Mouse (Mus musculus): ENCODE results near the gene Supt5. TPM values are rescaled to one million over a fixed set of nuclear protein-coding genes. Genes with fewer than 3 reads are reported as not detected.

The Supt5 gene
- polyA plus RNA-seq, 1 experiment from 2014 or later, result 70.5 TPM

GRCm38 (mm10) chr7:28377190-28378065 is 38.9 kb upstream of the Supt5 start:
- WGBS, result 63% methylated on average over 18 of the region's 18 CpGs
- ATAC-seq (ENCODE audit: low read depth), result no peak
- H3K9me3 ChIP-seq (ENCODE audit: control insufficient read depth, low read length), result no peaks in the 10 kb centered on the region
- H3K27me3 ChIP-seq (replicated peaks; ENCODE audit: control insufficient read depth, insufficient read depth, low read length), result no peaks in the 10 kb centered on the region
- peak overlapping the region; percentile 96 for H3K4me2 ChIP-seq (ENCODE audit: low read depth, low read length)
- peaks cover 9% of the 10 kb centered on the region for H3K36me3 ChIP-seq (ENCODE audit: control insufficient read depth, insufficient read depth, low read length)
- peak overlapping the region; percentile 86 for H3K9ac ChIP-seq (ENCODE audit: low read depth, low read length)
- peak overlapping the region; percentile 90 for H3K27ac ChIP-seq (replicated peaks; ENCODE audit: low read depth, low read length)
- no peak for DNase-seq (ENCODE audit: low spot score)
- peak overlapping the region; percentile 83 for H3K4me3 ChIP-seq (ENCODE audit: low read depth, low read length)
- H3K4me1 ChIP-seq (ENCODE audit: control insufficient read depth, insufficient read depth, low read length), result peaks cover 50% of the 10 kb centered on the region

GRCm38 (mm10) chr7:28376011-28376771 is 37.6 kb upstream of the Supt5 start:
- 4% methylated on average over 29 of the region's 30 CpGs for WGBS
- DNase-seq (ENCODE audit: low spot score) (peak; percentile 85), ATAC-seq (ENCODE audit: low read depth) (no peak)
- H3K36me3 ChIP-seq (ENCODE audit: control insufficient read depth, insufficient read depth, low read length), result peaks cover 9% of the 10 kb centered on the region
- H3K9ac ChIP-seq (ENCODE audit: low read depth, low read length), result peak overlapping the region; percentile 67
- peaks cover 40% of the 10 kb centered on the region for H3K4me1 ChIP-seq (ENCODE audit: control insufficient read depth, insufficient read depth, low read length)
- peak overlapping the region; percentile 96 for H3K4me2 ChIP-seq (ENCODE audit: low read depth, low read length)
- no peaks in the 10 kb centered on the region for H3K27me3 ChIP-seq (replicated peaks; ENCODE audit: control insufficient read depth, insufficient read depth, low read length)
- peak overlapping the region; percentile 41 for H3K4me3 ChIP-seq (ENCODE audit: low read depth, low read length)
- H3K9me3 ChIP-seq (ENCODE audit: control insufficient read depth, low read length), result no peaks in the 10 kb centered on the region
- H3K27ac ChIP-seq (replicated peaks; ENCODE audit: low read depth, low read length), result peak overlapping the region; percentile 98

GRCm38 (mm10) chr7:28375176-28375921 is 36.8 kb upstream of the Supt5 start:
- H3K27me3 ChIP-seq (replicated peaks; ENCODE audit: control insufficient read depth, insufficient read depth, low read length), result no peaks in the 10 kb centered on the region
- 2% methylated on average over 22 of the region's 36 CpGs for WGBS
- ATAC-seq (ENCODE audit: low read depth) (peak; percentile 53), DNase-seq (ENCODE audit: low spot score) (peak; percentile 97)
- peak overlapping the region; percentile 41 for H3K4me3 ChIP-seq (ENCODE audit: low read depth, low read length)
- no peaks in the 10 kb centered on the region for H3K9me3 ChIP-seq (ENCODE audit: control insufficient read depth, low read length)
- H3K27ac ChIP-seq (replicated peaks; ENCODE audit: low read depth, low read length), result peak overlapping the region; percentile 98
- H3K36me3 ChIP-seq (ENCODE audit: control insufficient read depth, insufficient read depth, low read length), result peaks cover 11% of the 10 kb centered on the region
- H3K4me1 ChIP-seq (ENCODE audit: control insufficient read depth, insufficient read depth, low read length), result peaks cover 40% of the 10 kb centered on the region
- peak overlapping the region; percentile 67 for H3K9ac ChIP-seq (ENCODE audit: low read depth, low read length)
- peak overlapping the region; percentile 96 for H3K4me2 ChIP-seq (ENCODE audit: low read depth, low read length)

GRCm38 (mm10) chr7:28374647-28375046 is 36.1 kb upstream of the Supt5 start:
- Histone ChIP-seq H3K27me3 (replicated peaks; ENCODE audit: control insufficient read depth, insufficient read depth, low read length) (no peaks in the 10 kb centered on the region), H3K27ac (replicated peaks; ENCODE audit: low read depth, low read length) (peak overlapping the region; percentile 98), H3K4me3 (ENCODE audit: low read depth, low read length) (peak overlapping the region; percentile 41; the same call in 1 of the 2 replicates), H3K36me3 (ENCODE audit: control insufficient read depth, insufficient read depth, low read length) (peaks cover 18% of the 10 kb centered on the region), H3K4me2 (ENCODE audit: low read depth, low read length) (peak overlapping the region; percentile 96), H3K9ac (ENCODE audit: low read depth, low read length) (no peak overlapping the region), H3K4me1 (ENCODE audit: control insufficient read depth, insufficient read depth, low read length) (peaks cover 41% of the 10 kb centered on the region), H3K9me3 (ENCODE audit: control insufficient read depth, low read length) (no peaks in the 10 kb centered on the region)
- WGBS, result 67% methylated on average over 10 of the region's 10 CpGs
- ATAC-seq (ENCODE audit: low read depth) (no peak), DNase-seq (ENCODE audit: low spot score) (no peak)

GRCm38 (mm10) chr7:28373891-28374495 is 35.4 kb upstream of the Supt5 start:
- DNase-seq (ENCODE audit: low spot score), result no peak
- H3K9me3 ChIP-seq (ENCODE audit: control insufficient read depth, low read length), result no peaks in the 10 kb centered on the region
- ATAC-seq (ENCODE audit: low read depth), result no peak
- H3K9ac ChIP-seq (ENCODE audit: low read depth, low read length), result no peak overlapping the region; the same call in 1 of the 2 replicates
- peak overlapping the region; percentile 94; the same call in 1 of the 2 replicates for H3K4me2 ChIP-seq (ENCODE audit: low read depth, low read length)
- WGBS, result 76% methylated on average over 7 of the region's 7 CpGs
- peak overlapping the region; percentile 98 for H3K27ac ChIP-seq (replicated peaks; ENCODE audit: low read depth, low read length)
- peaks cover 36% of the 10 kb centered on the region for H3K4me1 ChIP-seq (ENCODE audit: control insufficient read depth, insufficient read depth, low read length)
- H3K36me3 ChIP-seq (ENCODE audit: control insufficient read depth, insufficient read depth, low read length), result peaks cover 24% of the 10 kb centered on the region
- no peak overlapping the region for H3K4me3 ChIP-seq (ENCODE audit: low read depth, low read length)
- no peaks in the 10 kb centered on the region for H3K27me3 ChIP-seq (replicated peaks; ENCODE audit: control insufficient read depth, insufficient read depth, low read length)

GRCm38 (mm10) chr7:28373131-28373581 is 34.6 kb upstream of the Supt5 start:
- Histone ChIP-seq H3K4me3 (ENCODE audit: low read depth, low read length) (peak overlapping the region; percentile 76), H3K9ac (ENCODE audit: low read depth, low read length) (peak overlapping the region; percentile 55; the same call in 1 of the 2 replicates), H3K4me1 (ENCODE audit: control insufficient read depth, insufficient read depth, low read length) (peaks cover 34% of the 10 kb centered on the region), H3K9me3 (ENCODE audit: control insufficient read depth, low read length) (no peaks in the 10 kb centered on the region), H3K27ac (replicated peaks; ENCODE audit: low read depth, low read length) (peak overlapping the region; percentile 98), H3K4me2 (ENCODE audit: low read depth, low read length) (peak overlapping the region; percentile 94), H3K27me3 (replicated peaks; ENCODE audit: control insufficient read depth, insufficient read depth, low read length) (no peaks in the 10 kb centered on the region), H3K36me3 (ENCODE audit: control insufficient read depth, insufficient read depth, low read length) (peaks cover 32% of the 10 kb centered on the region)
- peak; percentile 11 for ATAC-seq (ENCODE audit: low read depth)
- DNase-seq (ENCODE audit: low spot score), result peak; percentile 95
- under 1% methylated on average over 9 of the region's 9 CpGs for WGBS

- under 1% methylated on average over 38 of the region's 66 CpGs for WGBS
- DNase-seq (ENCODE audit: low spot score), result peak; percentile 100
- Histone ChIP-seq H3K4me2 (ENCODE audit: low read depth, low read length) (peak within 1 kb of the TSS; percentile 94), H3K9ac (ENCODE audit: low read depth, low read length) (peak within 1 kb of the TSS; percentile 85), H3K4me3 (ENCODE audit: low read depth, low read length) (peak within 1 kb of the TSS; percentile 76), H3K36me3 (ENCODE audit: control insufficient read depth, insufficient read depth, low read length) (peaks cover 33% of the 10 kb centered on the region), H3K27me3 (replicated peaks; ENCODE audit: control insufficient read depth, insufficient read depth, low read length) (no peaks in the 10 kb centered on the region), H3K9me3 (ENCODE audit: control insufficient read depth, low read length) (no peaks in the 10 kb centered on the region), H3K4me1 (ENCODE audit: control insufficient read depth, insufficient read depth, low read length) (peaks cover 27% of the 10 kb centered on the region), H3K27ac (replicated peaks; ENCODE audit: low read depth, low read length) (peak within 1 kb of the TSS; percentile 98)
- peak; percentile 93 for ATAC-seq (ENCODE audit: low read depth)
Measured at GRCm38 (mm10) chr7:28372251-28373108, 33.9 kb upstream of the Supt5 start, which contains the start of gene Plekhg2. Gene Plekhg2 (minus strand): TSS chr7:28372599.

All from embryonic facial prominence, embryonic 14.5 days (tissue).